Comparison of ENCODE assay signal across 8 mouse cellular contexts in the genomic region with DNA sequence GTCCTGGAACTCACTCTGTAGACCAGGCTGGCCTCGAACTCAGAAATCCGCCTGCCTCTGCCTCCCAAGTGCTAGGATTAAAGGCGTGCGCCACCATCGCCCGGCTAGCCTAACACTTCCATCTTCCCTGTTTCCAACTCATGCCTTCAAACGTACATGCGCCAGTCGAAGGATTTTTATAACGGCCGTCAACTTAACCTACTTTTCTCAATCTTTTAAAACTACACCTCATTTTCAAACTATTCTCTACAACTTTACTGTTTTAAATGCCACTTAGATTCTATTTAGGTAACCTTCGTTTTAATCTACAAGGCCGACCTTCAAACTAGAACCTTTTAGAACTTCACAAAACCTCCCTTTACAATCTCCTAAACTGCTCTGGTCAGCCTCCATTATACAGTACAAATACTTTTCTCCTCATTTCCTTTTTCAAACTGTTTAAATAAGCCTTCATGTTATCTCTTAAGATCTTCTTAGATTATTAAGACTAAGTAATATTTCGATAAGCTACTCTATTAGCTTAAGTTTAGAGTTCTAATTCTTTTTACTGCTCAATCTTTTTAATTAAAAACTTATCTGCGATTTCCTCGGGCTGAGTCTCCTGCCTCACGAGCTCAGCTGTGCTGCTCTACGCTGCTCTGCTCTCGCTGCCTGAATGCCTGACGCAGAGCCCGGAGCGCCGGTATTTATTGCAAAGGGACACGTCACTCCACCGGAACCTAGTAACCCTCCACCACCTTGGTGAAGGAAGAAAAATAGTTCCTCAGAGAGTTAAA. TPM values are rescaled to one million over a fixed set of nuclear protein-coding genes. Genes with fewer than 3 reads are reported as not detected.
DNase-seq lines count a peak whose midpoint lies in the region; ATAC-seq lines count a peak whose summit lies in the region.

No protein-coding gene starts in this region.

- peak overlapping the region; percentile 98 for H3K4me2 ChIP-seq in hindbrain, embryonic 16.5 days (ENCODE audit: low read length)

- DNase-seq in ZHBTc4 (ENCODE audit: low read depth, low spot score), result peak; percentile 94
- DNase-seq in cerebellum, postnatal 4 days (ENCODE audit: low spot score in 2 of 2), result peak; percentile 97 to 98
- peak; percentile 98 for DNase-seq in gastrocnemius, adult 18-20 months (ENCODE audit: low spot score)
- DNase-seq in left cerebral cortex, adult 18-20 months (ENCODE audit: low spot score in 2 of 2), result peak; percentile 93 to 96
- peak; percentile 94 to 98 for DNase-seq in lung, postnatal 4 days
- peak; percentile 98 for DNase-seq in retina, postnatal 1 day
- DNase-seq in thymus, postnatal 4 days, result peak; percentile 97

- peaks cover 23% of the 10 kb centered on the region for H3K4me1 ChIP-seq in hindbrain, embryonic 16.5 days (ENCODE audit: control insufficient read depth, insufficient read depth, low read depth, low read length)

- peak overlapping the region; percentile 97 for H3K4me3 ChIP-seq in hindbrain, embryonic 16.5 days (ENCODE audit: low read length)

- under 1% methylated on average over 25 of the region's 25 CpGs for WGBS in hindbrain, embryonic 16.5 days

- no peaks in the 10 kb centered on the region for H3K27me3 ChIP-seq in hindbrain, embryonic 16.5 days (replicated peaks; ENCODE audit: control insufficient read depth, insufficient read depth, low read length)

- peaks cover 9% of the 10 kb centered on the region for H3K36me3 ChIP-seq in hindbrain, embryonic 16.5 days (ENCODE audit: control insufficient read depth, insufficient read depth, low read length)

- no peak for ATAC-seq in hindbrain, embryonic 16.5 days

- H3K9ac ChIP-seq in hindbrain, embryonic 16.5 days (ENCODE audit: low read depth, low read length), result peak overlapping the region; percentile 96

- H3K27ac ChIP-seq in hindbrain, embryonic 16.5 days (ENCODE audit: low read depth, low read length), result peak overlapping the region; percentile 100

- no peaks in the 10 kb centered on the region for H3K9me3 ChIP-seq in hindbrain, embryonic 16.5 days (ENCODE audit: control insufficient read depth, low read length)

RNA-seq across cellular contexts. Expression of a gene that starts 31.0 kb away (rescaled TPM):
- 10 to 100 TPM; 70.6 to 74.4 TPM for total RNA-seq in gastrocnemius, adult 18-20 months (2021)
- polyA plus RNA-seq in hindbrain, embryonic 16.5 days (2015; fragmentation: Nextera tagmentation; extraction: Ambion mirVana), result 83.2 and 93.9 TPM in 2 replicates
- total RNA-seq in left cerebral cortex, adult 18-20 months (2021), result 10 to 100 TPM; 90.8 to 93.4 TPM
